Mouse (Mus musculus): ENCODE measurements around the gene Mymx. TPM values are rescaled to one million over a fixed set of nuclear protein-coding genes. Genes with fewer than 3 reads are reported as not detected.

Mymx gene
- polyA plus RNA-seq (2015; fragmentation: Nextera tagmentation; extraction: Ambion mirVana) = not detected in 2 replicates

DNA sequence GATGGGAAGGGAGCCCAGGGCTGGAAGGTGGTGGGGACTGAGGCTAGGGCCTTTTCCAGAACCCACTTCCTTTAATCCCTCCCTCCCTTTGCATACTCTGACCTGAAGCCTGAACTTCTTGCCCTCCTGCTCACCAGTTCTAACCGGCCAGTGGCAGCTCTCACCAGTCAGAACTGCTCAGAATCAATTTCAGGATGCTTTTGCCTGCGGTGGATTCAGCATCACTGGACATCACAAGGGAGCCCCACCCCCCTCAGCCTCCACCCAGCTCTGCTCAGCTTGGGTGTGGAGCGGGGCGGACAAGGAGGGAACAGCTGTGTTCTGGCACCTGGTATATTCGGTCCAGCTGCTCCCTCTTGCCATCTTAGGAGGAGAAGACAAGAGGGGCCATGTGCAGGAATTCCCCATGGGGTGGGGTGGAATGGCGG lies at the start of gene Mymx:
Mymx (minus strand) TSS at position 226 of the 428 bp plus-strand sequence.
- Histone ChIP-seq H3K9ac (no peak within 1 kb of the TSS), H3K9me3 (no peaks in the 10 kb centered on the region), H3K4me1 (peaks cover 7% of the 10 kb centered on the region), H3K4me3 (no peak within 1 kb of the TSS), H3K4me2 (no peak within 1 kb of the TSS), H3K27me3 (replicated peaks) (peaks cover 27% of the 10 kb centered on the region), H3K36me3 (replicated peaks) (no peaks in the 10 kb centered on the region), H3K27ac (no peak within 1 kb of the TSS)
- no peak for ATAC-seq (replicated peaks)
- WGBS = 42% methylated on average over 6 of the region's 6 CpGs

DNA sequence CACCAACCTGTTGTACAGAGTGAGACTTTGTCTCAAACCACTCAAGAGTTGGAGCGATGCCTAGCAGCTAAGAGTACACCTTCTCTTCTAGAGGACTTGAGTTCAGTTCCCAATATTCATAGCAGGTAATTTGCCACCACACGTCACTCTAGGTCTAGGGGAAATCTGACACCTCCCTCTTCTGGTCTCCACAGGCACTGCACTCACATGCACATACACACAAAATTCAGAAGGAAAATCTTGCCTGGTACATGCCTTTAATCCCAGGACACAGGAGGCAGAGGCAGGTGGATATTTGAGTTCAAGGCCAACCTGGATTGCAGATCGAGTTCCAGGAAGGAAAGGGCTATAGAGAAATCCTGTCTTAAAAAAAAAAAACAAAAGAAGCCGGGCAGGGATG lies 42.3 kb upstream of the Mymx start:
- Histone ChIP-seq H3K9ac (no peak overlapping the region), H3K4me2 (no peak overlapping the region), H3K4me1 (0 out of 2 replicates have a peak, but pooled peaks cover 3% of the 10 kb centered on the region), H3K27ac (no peak overlapping the region), H3K9me3 (no peaks in the 10 kb centered on the region), H3K27me3 (replicated peaks) (no peaks in the 10 kb centered on the region), H3K36me3 (replicated peaks) (no peaks in the 10 kb centered on the region), H3K4me3 (no peak overlapping the region)
- WGBS = 93% methylated on average over 4 of the region's 4 CpGs
- no peak for ATAC-seq (replicated peaks)

DNA sequence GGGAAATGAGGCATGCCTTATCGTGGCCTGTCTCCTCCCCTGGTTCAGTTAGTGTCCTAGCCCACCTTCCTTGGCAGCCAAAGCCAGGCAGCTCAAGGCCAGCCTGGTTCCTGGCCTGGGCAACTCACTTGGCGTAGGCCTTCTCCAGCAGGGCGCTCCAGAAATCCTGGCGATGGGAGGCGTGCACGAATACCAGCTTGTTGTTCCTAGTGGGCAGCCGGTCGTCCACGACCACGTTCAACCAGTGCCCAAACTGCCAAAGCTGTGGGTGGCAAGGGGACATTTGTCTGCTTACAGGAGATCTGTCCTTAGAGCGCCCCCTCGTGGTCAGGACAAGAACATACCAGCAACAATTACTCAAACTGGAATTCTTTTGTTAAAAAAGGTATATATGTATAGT lies 40.8 kb upstream of the Mymx start:
- Histone ChIP-seq H3K9ac (no peak overlapping the region), H3K36me3 (replicated peaks) (no peaks in the 10 kb centered on the region), H3K4me2 (no peak overlapping the region), H3K4me1 (0 out of 2 replicates have a peak, but pooled peaks cover 3% of the 10 kb centered on the region), H3K27me3 (replicated peaks) (no peaks in the 10 kb centered on the region), H3K4me3 (no peak overlapping the region), H3K9me3 (no peaks in the 10 kb centered on the region), H3K27ac (no peak overlapping the region)
- no peak for ATAC-seq (replicated peaks)
- WGBS = 21% methylated on average over 12 of the region's 12 CpGs

DNA sequence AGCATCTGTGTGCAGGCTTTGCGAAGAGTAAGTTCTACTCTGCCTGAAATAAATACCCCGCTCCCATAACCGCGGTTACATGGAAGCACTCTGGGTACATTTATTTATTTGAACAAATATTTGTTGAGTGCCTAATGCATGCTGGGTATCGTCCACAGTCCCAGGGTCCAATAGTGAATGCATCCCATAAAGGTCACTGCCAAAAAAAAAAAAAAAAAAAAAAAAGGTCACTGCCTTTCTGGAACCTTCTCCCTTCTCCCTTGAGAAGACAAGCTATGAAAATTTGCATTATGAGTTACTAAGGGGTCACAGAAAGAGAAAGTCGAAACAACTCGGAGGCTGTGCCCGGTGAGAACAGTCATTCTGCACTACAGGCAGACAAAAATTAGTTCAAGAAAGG lies 40.1 kb upstream of the Mymx start:
- Histone ChIP-seq H3K36me3 (replicated peaks) (no peaks in the 10 kb centered on the region), H3K27ac (no peak overlapping the region)
- 88% methylated on average over 8 of the region's 8 CpGs for WGBS

DNA sequence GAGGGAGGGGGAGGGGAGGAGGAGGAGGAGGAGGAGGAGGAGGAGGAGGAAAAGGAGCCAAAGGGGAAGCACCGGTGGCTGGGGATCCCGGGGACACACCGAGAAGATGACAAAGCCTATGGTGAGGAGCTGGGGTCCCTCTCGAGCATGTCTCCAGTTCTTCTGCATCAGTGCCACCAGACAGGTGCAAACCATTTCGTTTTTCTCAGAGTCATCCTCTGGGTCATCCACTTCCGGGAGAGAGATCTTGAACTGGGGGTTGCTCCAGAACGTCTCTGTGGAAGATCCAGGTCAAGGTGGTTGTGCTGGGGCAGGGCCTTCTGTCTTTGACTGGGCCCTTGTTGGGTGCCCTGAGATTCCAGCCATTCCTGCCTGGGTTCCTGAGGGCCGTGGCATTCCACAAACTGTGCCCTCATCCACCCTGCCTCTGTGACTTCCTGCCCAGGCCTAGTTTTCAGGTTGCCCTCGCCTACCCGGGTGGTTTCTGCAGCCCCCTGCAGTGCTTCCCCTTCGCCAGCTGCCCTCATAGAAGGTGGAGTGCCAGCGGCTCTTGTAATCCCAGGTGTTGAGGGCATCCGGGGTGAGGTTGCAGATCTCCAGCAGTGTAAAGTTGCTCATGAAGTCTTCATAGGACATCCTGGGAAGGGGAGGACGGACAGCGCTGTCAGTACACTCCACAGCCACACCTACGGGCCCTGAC lies 36.8 kb upstream of the Mymx start:
- no peak for ATAC-seq (replicated peaks)
- no peak overlapping the region for H3K9ac ChIP-seq
- no peaks in the 10 kb centered on the region for H3K36me3 ChIP-seq (replicated peaks)
- H3K9me3 ChIP-seq = no peaks in the 10 kb centered on the region
- H3K4me3 ChIP-seq = no peak overlapping the region
- no peaks in the 10 kb centered on the region for H3K27me3 ChIP-seq (replicated peaks)
- 0 out of 2 replicates have a peak, but pooled peaks cover 3% of the 10 kb centered on the region for H3K4me1 ChIP-seq
- no peak overlapping the region for H3K4me2 ChIP-seq
- 78% methylated on average over 16 of the region's 16 CpGs for WGBS
- H3K27ac ChIP-seq = no peak overlapping the region

More for the DNA sequence above, 40.1 kb upstream of the Mymx start:
- no peaks in the 10 kb centered on the region for H3K9me3 ChIP-seq
- H3K9ac ChIP-seq = no peak overlapping the region
- no peak for ATAC-seq (replicated peaks)
- 0 out of 2 replicates have a peak, but pooled peaks cover 3% of the 10 kb centered on the region for H3K4me1 ChIP-seq
- no peak overlapping the region for H3K4me2 ChIP-seq
- no peak overlapping the region for H3K4me3 ChIP-seq
- H3K27me3 ChIP-seq (replicated peaks) = no peaks in the 10 kb centered on the region

DNA sequence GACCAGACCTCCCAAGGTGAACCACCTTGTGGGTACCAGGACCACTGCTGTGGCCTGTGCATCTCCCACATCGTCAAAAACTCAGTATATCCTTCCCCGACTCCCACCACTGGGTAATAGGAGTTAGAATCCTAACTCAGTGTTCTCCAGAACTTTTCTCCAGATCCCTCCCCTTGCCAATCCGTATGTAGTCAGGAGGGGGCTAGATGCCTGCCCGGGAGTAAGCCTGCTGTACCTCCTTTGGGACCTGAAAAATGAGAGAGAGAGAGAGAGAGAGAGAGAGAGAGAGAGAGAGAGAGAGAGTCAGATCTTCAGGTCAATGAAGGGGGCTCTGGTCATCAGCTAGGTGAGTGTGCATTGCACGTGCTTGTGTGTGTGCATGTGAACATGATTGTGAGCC lies 32.1 kb upstream of the Mymx start:
- Histone ChIP-seq H3K9me3 (no peaks in the 10 kb centered on the region), H3K27ac (no peak overlapping the region), H3K4me2 (no peak overlapping the region), H3K4me3 (no peak overlapping the region), H3K36me3 (replicated peaks) (no peaks in the 10 kb centered on the region), H3K4me1 (peaks cover 12% of the 10 kb centered on the region), H3K27me3 (replicated peaks) (no peaks in the 10 kb centered on the region), H3K9ac (no peak overlapping the region)
- ATAC-seq (replicated peaks) = no peak
- WGBS = 88% methylated on average over 5 of the region's 5 CpGs

DNA sequence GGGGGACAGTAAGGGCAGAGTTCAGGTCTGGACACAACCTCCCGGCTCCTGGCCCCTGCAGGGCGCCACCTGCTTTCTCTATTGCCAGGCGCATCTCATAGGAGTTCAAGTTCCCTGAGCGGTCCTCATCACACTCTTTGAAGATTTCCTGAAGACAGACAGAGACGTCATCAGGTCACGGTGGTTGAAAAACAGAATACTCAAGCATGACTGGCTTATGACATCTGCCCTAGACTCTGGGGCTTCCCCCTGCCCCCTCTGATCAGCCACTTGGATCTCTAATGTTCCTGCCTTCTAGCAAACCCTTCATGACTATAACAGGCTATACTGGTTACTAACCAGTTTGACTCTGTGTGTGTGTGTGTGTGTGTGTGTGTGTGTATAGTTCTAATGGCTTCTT lies 30.0 kb upstream of the Mymx start:
- Histone ChIP-seq H3K36me3 (replicated peaks) (no peaks in the 10 kb centered on the region), H3K27me3 (replicated peaks) (no peaks in the 10 kb centered on the region), H3K9me3 (no peaks in the 10 kb centered on the region), H3K4me2 (no peak overlapping the region), H3K4me1 (peaks cover 12% of the 10 kb centered on the region), H3K4me3 (no peak overlapping the region), H3K9ac (no peak overlapping the region), H3K27ac (no peak overlapping the region)
- 86% methylated on average over 6 of the region's 6 CpGs for WGBS
- no peak for ATAC-seq (replicated peaks)

DNA sequence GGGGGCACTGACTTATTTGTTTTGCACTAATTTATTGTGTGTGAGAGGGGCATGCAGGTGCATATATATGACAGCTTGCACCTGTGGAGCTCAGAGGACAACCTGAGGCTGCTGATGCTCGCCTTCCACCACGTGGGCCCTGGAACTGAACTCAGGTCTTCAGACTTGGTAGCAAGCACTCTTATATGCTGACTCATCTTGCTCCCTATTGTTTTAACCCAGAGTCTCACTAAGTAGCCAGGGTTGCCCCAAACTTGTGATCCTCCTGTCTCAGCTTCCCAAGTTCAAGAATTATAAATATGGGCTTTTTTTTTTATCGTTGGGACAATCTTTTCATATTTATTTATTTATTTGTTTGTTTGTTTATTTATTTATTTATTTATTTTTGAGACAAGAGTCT lies 29.1 kb upstream of the Mymx start:
- H3K9ac ChIP-seq = no peak overlapping the region
- WGBS = 52% methylated on average over 3 of the region's 3 CpGs
- H3K36me3 ChIP-seq (replicated peaks) = no peaks in the 10 kb centered on the region
- H3K4me2 ChIP-seq = peak overlapping the region; percentile 77
- H3K27me3 ChIP-seq (replicated peaks) = no peaks in the 10 kb centered on the region
- H3K9me3 ChIP-seq = no peaks in the 10 kb centered on the region
- H3K27ac ChIP-seq = no peak overlapping the region
- ATAC-seq (replicated peaks) = no peak; the same call in 1 of the 2 replicates
- peaks cover 15% of the 10 kb centered on the region for H3K4me1 ChIP-seq
- H3K4me3 ChIP-seq = peak overlapping the region; percentile 44

DNA sequence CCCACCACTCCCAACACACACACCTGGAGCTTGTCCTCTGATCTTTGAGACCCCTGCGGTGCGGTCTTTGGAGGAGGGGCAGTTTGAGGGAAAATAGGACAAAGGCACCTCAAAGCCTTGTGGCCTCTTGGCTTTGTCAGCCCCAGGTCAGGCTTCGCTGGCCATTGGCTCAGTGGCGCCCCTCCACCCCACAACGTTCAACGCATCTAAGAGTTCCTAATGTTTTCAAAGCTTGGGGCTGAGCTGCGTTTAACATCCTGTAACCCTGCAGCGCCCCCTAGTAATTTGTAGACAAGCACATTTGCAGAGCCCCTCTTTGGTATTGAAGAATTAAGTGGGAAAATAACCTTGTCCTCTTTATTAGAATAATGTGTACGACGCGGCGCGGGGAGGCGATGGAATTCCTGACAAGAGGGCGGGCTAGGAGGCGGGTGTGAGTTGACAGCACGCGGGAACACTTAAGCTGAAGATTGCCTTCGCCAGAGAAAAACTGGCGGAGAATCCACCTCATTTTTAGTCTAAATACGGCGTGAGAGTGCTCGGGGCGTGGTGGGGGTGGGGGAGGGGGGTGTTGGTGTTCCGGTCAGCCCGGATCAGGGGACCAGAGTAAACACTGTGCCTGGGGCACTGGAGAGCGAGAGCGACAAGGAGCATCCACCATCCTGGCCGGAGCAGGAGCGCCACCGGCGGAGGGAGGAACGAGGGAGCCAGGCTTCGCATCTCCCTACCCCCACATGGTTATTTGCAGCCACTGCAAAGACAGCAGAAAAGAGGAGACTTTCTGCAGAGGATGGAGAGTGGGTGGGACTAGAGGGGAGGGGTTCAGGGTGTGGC lies 28.2 kb upstream of the Mymx start:
- 2% methylated on average over 34 of the region's 34 CpGs for WGBS
- peak overlapping the region; percentile 44 for H3K4me3 ChIP-seq
- peak; percentile 87 for ATAC-seq (replicated peaks)
- no peaks in the 10 kb centered on the region for H3K36me3 ChIP-seq (replicated peaks)
- H3K9ac ChIP-seq = peak overlapping the region; percentile 51
- peaks cover 15% of the 10 kb centered on the region for H3K4me1 ChIP-seq
- H3K4me2 ChIP-seq = peak overlapping the region; percentile 77
- H3K27me3 ChIP-seq (replicated peaks) = no peaks in the 10 kb centered on the region
- H3K9me3 ChIP-seq = no peaks in the 10 kb centered on the region
- H3K27ac ChIP-seq = peak overlapping the region; percentile 81

DNA sequence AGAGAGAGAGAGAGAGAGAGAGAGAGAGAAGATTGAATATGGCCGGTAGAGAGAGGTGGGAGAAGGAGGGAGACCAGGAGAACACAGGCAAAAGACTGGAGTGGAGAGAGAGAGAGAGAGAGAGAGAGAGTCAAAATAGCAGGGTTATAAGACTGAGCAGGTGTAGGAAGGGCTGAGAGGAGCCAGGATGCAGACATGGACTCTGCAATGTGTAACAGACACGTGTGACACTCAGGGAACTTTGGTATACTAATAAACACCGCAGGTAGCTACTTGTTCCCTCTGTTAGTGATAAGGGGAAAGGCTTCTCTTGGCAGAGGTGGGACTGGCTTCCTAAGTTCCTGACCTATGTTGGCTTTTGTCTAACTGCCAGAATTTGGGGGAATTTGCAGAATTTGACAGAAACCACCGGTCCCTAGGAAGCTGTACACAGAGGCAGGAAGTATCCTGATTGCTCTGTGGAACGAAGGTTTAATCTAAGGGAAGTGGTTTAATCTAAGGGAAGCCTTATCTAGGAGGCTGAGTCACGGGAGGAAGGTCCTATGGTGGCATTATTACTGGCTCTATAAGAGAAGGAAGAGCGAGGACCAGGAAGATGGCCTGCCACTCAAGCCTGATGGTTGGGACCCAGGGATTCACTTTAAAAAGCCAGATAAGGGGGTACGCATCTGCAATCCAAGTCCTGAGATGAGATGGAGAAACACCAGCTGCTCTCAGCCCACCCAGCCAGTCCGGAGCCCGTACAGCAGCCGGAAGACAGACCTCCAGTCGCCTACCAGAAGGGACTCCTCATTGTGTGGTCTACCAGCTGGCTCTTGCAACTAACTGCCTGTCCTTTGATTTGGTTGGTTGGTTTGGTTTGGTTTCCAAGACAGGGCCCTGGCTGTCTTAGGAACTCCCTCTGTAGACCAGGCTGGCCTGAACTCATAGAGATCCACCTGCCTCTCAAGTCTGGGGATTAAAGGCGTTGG lies 27.3 kb upstream of the Mymx start:
- no peak overlapping the region for H3K9ac ChIP-seq
- H3K27ac ChIP-seq = peak overlapping the region; percentile 81
- ATAC-seq (replicated peaks) = no peak; the same call in 1 of the 2 replicates
- H3K4me2 ChIP-seq = peak overlapping the region; percentile 77
- 70% methylated on average over 13 of the region's 13 CpGs for WGBS
- no peaks in the 10 kb centered on the region for H3K27me3 ChIP-seq (replicated peaks)
- H3K4me1 ChIP-seq = peaks cover 15% of the 10 kb centered on the region
- no peaks in the 10 kb centered on the region for H3K36me3 ChIP-seq (replicated peaks)
- no peaks in the 10 kb centered on the region for H3K9me3 ChIP-seq
- peak overlapping the region; percentile 44; the same call in 1 of the 2 replicates for H3K4me3 ChIP-seq

DNA sequence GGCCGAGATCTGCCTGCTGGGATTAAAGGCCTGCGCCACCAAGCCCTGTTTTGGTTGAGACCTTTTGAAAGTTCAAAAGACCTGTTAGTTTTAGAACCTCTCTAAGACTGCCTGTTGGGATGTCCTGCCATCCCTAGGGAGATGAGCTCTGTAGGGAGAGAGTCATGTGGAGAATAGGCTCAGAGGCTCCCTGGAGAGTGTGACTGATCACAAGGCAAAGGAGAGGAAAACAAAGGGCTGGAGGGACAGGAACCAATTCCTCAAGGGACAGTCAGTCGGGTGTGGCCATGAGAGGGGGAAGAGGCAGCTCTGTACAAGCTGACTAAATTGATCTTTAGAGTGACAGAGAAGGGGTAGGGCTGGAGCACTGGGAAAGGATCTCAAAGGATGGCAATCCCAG lies 26.3 kb upstream of the Mymx start:
- Histone ChIP-seq H3K36me3 (replicated peaks) (no peaks in the 10 kb centered on the region), H3K27me3 (replicated peaks) (no peaks in the 10 kb centered on the region), H3K4me3 (no peak overlapping the region), H3K9me3 (no peaks in the 10 kb centered on the region), H3K4me2 (no peak overlapping the region), H3K27ac (no peak overlapping the region), H3K4me1 (peaks cover 15% of the 10 kb centered on the region), H3K9ac (no peak overlapping the region)
- 18% methylated on average over 3 of the region's 3 CpGs for WGBS
- ATAC-seq (replicated peaks) = no peak
